Mouse (Mus musculus): ENCODE measurements around the gene Chmp3.

Chmp3 gene

DNA sequence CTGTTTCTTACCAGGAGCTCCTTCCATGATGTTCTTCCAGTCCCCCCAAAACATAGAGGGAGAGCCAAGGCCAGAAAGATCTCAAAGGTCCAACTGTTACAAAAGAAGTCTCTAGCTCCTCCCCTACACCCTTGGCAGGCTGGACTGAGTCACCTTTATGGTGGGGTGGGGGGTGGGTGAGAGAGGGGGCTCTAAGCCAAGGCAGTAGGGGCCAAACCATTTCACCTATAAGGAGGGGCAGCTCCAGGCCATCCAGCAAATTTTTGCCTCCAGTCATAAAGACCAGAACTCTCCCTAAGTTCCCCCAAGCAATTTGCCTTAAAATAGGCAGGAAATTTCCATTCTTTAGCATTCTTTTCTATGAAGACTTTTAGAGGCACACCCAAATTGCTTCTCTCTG, 65.4 kb downstream of the Chmp3 start:
- no peak for DNase-seq (ENCODE audit: low spot score in 2 of 2)

DNA sequence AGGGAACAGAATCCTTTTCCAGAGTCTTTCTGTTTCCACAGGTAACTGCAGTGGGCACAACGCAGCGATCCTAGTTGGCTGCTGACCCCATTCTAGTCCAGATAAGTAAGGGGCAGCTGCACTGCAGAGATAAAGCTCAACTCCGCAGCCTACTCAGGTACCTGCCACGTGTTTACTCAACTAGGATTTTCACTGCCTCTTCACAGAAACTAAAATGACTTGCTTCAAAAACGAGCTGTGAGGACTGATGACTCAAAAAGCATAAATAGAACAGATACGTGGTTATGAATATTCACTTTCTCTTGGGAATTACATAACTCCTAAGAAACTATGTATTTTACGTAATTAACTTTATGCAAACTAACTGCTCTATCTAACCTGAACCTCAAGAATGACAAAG, 66.4 kb downstream of the Chmp3 start:
- DNase-seq (ENCODE audit: low spot score in 2 of 2), result peak; percentile 45 to 61

DNA sequence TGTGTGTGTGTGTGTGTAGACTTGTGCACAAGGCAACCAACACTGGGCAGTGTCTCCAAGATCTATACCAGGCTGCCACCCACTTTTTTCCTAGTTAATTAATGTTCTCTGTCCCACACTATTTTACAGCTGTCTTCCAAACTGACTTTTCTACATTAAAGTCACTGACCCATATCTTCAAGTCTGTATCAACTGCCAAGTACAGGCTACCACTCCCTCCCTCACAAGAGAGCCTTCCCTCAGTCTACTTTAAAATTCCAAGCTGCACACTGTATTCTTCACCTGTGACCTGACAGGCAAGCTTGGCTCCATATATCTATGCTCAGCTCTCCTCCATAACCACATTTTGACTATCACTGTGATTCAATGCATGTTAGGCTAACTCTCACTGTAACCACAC, 69.6 kb downstream of the Chmp3 start:
- DNase-seq (ENCODE audit: low spot score in 2 of 2), result no peak

DNA sequence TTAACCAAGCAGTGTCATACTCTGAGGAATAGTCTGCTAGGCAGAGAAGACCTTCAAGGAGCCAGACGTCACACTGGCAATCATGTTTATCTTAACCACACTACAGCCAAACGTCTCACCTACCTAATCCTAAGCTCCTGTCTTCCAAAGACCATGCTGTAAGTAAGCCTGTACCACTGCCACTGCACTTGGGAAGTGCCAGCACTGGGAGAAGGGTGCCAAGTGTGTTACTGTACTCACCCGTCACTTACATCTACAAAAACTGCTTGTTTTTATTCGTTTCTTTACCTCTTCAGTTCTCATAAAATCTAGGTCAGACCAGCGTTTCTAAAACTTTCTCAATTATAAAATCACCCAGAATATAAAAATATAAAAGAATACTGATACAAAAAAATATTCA, 73.4 kb downstream of the Chmp3 start:
- DNase-seq (ENCODE audit: low spot score in 2 of 2), result no peak

- no peak for DNase-seq (ENCODE audit: low spot score in 2 of 2)
These were observed 78.0 kb downstream of the Chmp3 start for GRCm38 (mm10) chr6:71621551-71621950.

DNA sequence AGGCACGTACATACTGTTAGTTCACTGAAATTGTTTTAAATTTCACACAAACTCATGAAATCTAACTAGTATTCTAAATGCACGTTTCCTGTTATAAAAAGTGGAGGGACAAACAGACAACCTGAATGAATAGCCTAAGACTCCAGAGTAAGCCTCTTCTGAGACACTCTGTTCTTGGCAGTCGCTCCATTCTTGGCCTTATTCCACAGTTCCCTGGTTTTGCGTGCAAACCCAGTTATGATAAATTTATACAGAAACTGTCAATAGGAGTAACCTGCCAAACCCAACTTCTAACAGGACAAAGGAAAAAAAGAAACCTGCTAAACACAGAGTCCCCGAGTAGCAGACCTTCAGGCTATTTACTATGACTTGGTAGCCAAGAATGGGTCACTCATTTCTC, 78.4 kb downstream of the Chmp3 start:
- DNase-seq (ENCODE audit: low spot score in 2 of 2), result peak in 1 of 2 experiments; percentile 34

DNA sequence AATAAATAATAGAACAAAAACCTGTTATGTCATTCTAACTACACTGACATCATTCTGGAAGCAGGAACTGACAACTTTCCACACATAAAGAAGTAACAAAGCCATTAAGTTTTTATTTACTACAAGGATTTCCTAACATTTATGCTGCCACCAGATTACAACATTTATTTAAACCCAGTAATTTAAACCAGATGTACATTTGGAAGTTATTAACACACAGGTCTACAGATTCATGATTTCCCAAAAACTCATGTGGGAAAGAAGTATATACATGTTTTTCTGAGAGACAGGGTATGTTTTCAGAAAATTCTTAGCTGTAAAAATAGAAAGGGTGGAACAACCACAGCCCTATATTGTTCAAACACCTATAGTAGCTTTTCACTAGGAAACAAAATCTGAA, 81.1 kb downstream of the Chmp3 start:
- DNase-seq (ENCODE audit: low spot score in 2 of 2), result no peak

- no peak for DNase-seq (ENCODE audit: low spot score in 2 of 2)
These were observed 82.4 kb downstream of the Chmp3 start for GRCm38 (mm10) chr6:71625984-71626383.

DNA sequence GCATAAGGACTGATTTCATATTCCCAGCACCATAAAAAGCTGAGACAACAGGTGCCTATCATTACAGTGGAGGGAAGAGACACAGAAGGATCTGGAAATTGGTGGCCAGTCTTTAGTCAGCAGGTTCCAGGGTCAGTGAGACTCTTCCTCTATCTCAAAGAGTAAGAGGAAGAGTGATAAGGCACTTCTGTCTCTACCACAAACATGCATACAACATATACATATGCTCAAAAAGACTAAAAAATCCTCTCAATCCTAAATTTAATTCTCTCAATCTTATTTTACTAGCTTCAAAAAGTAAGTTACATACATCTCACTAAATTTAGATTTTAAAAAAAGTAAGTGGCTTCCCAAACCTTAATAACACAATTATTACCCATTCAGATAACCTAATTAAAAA, 83.7 kb downstream of the Chmp3 start:
- no peak for DNase-seq (ENCODE audit: low spot score in 2 of 2)

DNA sequence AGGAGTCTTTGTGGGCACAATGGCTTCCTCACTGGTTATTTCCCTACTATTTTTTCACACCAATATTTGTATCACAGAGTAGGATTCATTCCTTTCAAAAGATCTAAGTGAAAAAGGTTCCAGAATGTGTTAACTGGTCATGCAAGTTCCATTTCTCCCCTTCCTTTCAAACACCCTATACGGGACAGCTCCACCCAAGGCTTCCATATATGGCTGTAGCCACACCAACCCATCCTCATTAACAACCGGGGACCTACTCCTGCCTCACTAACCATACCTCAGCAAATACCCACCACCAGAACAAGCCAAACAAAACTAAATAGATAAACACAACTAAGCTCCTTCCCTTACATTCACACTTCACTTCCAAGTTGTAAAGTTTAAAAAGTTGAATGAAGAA, 87.6 kb downstream of the Chmp3 start:
- no peak for DNase-seq (ENCODE audit: low spot score in 2 of 2)

DNA sequence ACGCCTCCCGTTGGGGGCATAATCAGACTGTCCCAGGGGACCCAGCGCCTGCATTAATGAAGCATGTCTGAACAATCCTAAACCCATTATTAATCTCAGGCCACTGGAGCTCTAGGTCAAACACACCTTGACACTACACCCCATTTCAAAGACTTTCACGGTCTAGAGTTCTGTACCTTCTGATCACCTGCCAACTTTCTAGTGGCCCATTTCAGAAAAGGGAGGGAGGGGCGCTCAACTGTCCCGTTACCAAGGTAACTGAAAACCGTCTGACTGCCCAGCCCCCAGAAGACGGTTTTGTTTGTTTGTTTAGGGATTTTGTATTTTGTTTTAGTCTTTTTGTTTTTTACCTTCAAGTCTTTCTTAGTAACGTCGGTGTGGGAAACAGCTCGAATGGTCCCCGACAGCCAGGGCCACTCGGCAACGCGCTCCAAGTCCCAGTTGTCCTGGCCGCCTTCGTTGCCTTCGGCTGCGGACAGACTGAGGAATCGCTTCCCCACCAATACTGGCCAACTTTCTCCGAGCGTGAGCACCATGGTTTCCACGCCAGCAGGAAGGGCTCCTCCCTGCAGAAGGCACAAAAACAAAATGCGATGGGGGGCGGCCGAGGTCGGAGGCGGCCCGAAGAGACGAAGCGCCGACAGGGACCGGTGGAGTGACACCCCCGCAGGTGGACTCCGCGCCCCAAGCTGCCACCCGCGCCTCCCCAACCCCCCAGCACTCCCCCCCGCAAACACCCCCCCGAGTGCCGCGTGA, 88.3 kb downstream of the Chmp3 start:
- DNase-seq (ENCODE audit: low spot score in 2 of 2), result peak in 1 of 2 experiments; percentile 51

Measured in left cerebral cortex, adult 9 months (tissue).